Mouse (Mus musculus) stomach, postnatal 0 days (tissue): Measurements from ENCODE around the gene Atox1. TPM values are rescaled to one million over a fixed set of nuclear protein-coding genes. Genes with fewer than 3 reads are reported as not detected.

ENCODE experiments used
- ATAC-seq: fragments of 200-750 bp; cut with Nextera tagmentation; 2 replicates; pipeline ENCODE4 v1.8.0; 2017; ENCODE audit not compliant: low FRiP score, low TSS enrichment
- DNase-seq: peaks from one replicate; pipeline ENCODE4 v3.0.0-alpha.2; 2016; ENCODE audit warnings: low spot score
- H3K27ac ChIP-seq: fragments of 300-500 bp; sonication (generic); replicated peaks from 2 replicates; pipeline ENCODE4 v1.5.1; 2014; ENCODE audit warnings: mild to moderate bottlenecking, control low read depth
- H3K27me3 ChIP-seq: fragments of 300-500 bp; sonication (generic); 2 replicates; pipeline ENCODE4 v1.6.1; 2014; ENCODE audit warnings: low read length; ENCODE audit not compliant: control insufficient read depth, insufficient read depth
- H3K36me3 ChIP-seq: fragments of 300-500 bp; sonication (generic); 2 replicates; pipeline ENCODE4 v1.6.1; 2014; ENCODE audit warnings: low read length, mixed read lengths; ENCODE audit not compliant: control insufficient read depth, insufficient read depth
- H3K4me1 ChIP-seq: fragments of 300-500 bp; sonication (generic); replicated peaks from 2 replicates; pipeline ENCODE4 v1.6.1; 2014; ENCODE audit warnings: antibody characterized with exemption; ENCODE audit not compliant: control insufficient read depth, insufficient read depth
- H3K4me2 ChIP-seq: fragments of 300-500 bp; sonication (generic); replicated peaks from 2 replicates; pipeline ENCODE4 v1.6.1; 2014; ENCODE audit warnings: low read depth, mild to moderate bottlenecking, control low read depth, moderate library complexity
- H3K4me3 ChIP-seq: fragments of 300-500 bp; sonication (generic); 2 replicates; pipeline ENCODE4 v1.5.1; 2014; ENCODE audit warnings: low read depth, low read length, control low read depth
- H3K9ac ChIP-seq: fragments of 300-500 bp; sonication (generic); 2 replicates; pipeline ENCODE4 v1.6.1; 2014; ENCODE audit warnings: mild to moderate bottlenecking, low read length, control low read depth, mixed read lengths
- H3K9me3 ChIP-seq: fragments of 300-500 bp; sonication (generic); 2 replicates; pipeline ENCODE4 v1.6.1; 2016; ENCODE audit warnings: low read length; ENCODE audit not compliant: control insufficient read depth
- CTCF ChIP-seq: IDR thresholded peaks from 2 replicates; pipeline ENCODE4 v1.5.1; 2016; ENCODE audit warnings: antibody characterized with exemption, low read depth, mild to moderate bottlenecking, moderate library complexity
- EP300 ChIP-seq: optimal IDR thresholded peaks from 2 replicates; pipeline ENCODE3; 2016; ENCODE audit warnings: antibody characterized with exemption
- WGBS: fragments of 180-500 bp; shearing (Covaris S2); extraction: QIAGEN DNeasy Blood & Tissue Kit; methylation state at CpG from one replicate; pipeline ENCODE4 v1.1.7; 2014; 5-methylcytosine and 5-hydroxymethylcytosine counted together
- polyA plus RNA-seq: library from polyadenylated mRNA; unstranded; fragments of >200 nt; fragmentation: Nextera tagmentation; extraction: Ambion mirVana; gene quantifications from 2 replicates; pipeline ENCODE4 v1.2.1, GENCODE M21; 2015

The Atox1 gene
- polyA plus RNA-seq, 1 experiment from 2014 or later: 530 TPM

GRCm38 (mm10) chr11:55415036-55415704, 45.9 kb downstream of the Atox1 start:
- Histone ChIP-seq H3K4me1 (no peaks in the 10 kb centered on the region; the same call in 1 of the 2 replicates), H3K4me3 (peak overlapping the region; percentile 14; the same call in 1 of the 2 replicates), H3K27me3 (no peaks in the 10 kb centered on the region), H3K27ac (peak overlapping the region; percentile 74), H3K4me2 (peak overlapping the region; percentile 44), H3K9me3 (no peaks in the 10 kb centered on the region), H3K36me3 (no peaks in the 10 kb centered on the region; the same call in 1 of the 2 replicates), H3K9ac (no peak overlapping the region)
- 26% methylated on average over 9 of the region's 9 CpGs for WGBS
- TF ChIP-seq EP300: no peak
- TF ChIP-seq CTCF: no peak
- ATAC-seq (peak; percentile 54; the same call in 1 of the 2 replicates), DNase-seq (peak; percentile 43)

- peak; percentile 45 for DNase-seq
- 45% methylated on average over 5 of the region's 5 CpGs for WGBS
- no peak overlapping the region; the same call in 1 of the 2 replicates for H3K4me3 ChIP-seq
These were observed 46.7 kb downstream of the Atox1 start for GRCm38 (mm10) chr11:55414314-55414713.

GRCm38 (mm10) chr11:55413416-55413796, 47.6 kb downstream of the Atox1 start:
- TF ChIP-seq EP300 (no peak), CTCF (no peak)
- peaks cover 13% of the 10 kb centered on the region for H3K36me3 ChIP-seq
- peak overlapping the region; percentile 24; the same call in 1 of the 2 replicates for H3K27ac ChIP-seq
- no peaks in the 10 kb centered on the region; the same call in 1 of the 2 replicates for H3K4me1 ChIP-seq
- H3K4me2 ChIP-seq: no peak overlapping the region; the same call in 1 of the 2 replicates
- 85% methylated on average over 2 of the region's 2 CpGs for whole genome bisulfite sequencing
- no peak overlapping the region for H3K9ac ChIP-seq
- DNase-seq (no peak), ATAC-seq (no peak)
- no peaks in the 10 kb centered on the region for H3K27me3 ChIP-seq
- no peaks in the 10 kb centered on the region for H3K9me3 ChIP-seq
- H3K4me3 ChIP-seq: no peak overlapping the region

More at GRCm38 (mm10) chr11:55414314-55414713, 46.7 kb downstream of the Atox1 start:
- Histone ChIP-seq H3K27ac (peak overlapping the region; percentile 74; the same call in 1 of the 2 replicates), H3K9me3 (no peaks in the 10 kb centered on the region), H3K36me3 (peaks cover 5% of the 10 kb centered on the region), H3K4me1 (no peaks in the 10 kb centered on the region; the same call in 1 of the 2 replicates), H3K27me3 (no peaks in the 10 kb centered on the region), H3K4me2 (peak overlapping the region; percentile 44), H3K9ac (no peak overlapping the region)
- TF ChIP-seq EP300 (no peak), CTCF (no peak)
- ATAC-seq: peak; percentile 58

- Histone ChIP-seq H3K4me3 (no peak overlapping the region), H3K4me2 (no peak overlapping the region; the same call in 1 of the 2 replicates), H3K27ac (peak overlapping the region; percentile 24), H3K9ac (no peak overlapping the region), H3K36me3 (peaks cover 18% of the 10 kb centered on the region), H3K9me3 (no peaks in the 10 kb centered on the region), H3K27me3 (no peaks in the 10 kb centered on the region), H3K4me1 (no peaks in the 10 kb centered on the region; the same call in 1 of the 2 replicates)
- TF ChIP-seq EP300 (no peak), CTCF (no peak)
- DNase-seq (no peak), ATAC-seq (no peak)
- WGBS: 90% methylated on average over 10 of the region's 10 CpGs
These were observed 48.2 kb downstream of the Atox1 start for GRCm38 (mm10) chr11:55412680-55413415.

GRCm38 (mm10) chr11:55412034-55412433, 49.0 kb downstream of the Atox1 start:
- Histone ChIP-seq H3K27ac (no peak overlapping the region), H3K4me1 (no peaks in the 10 kb centered on the region; the same call in 1 of the 2 replicates), H3K4me2 (no peak overlapping the region)

GRCm38 (mm10) chr11:55410502-55410901, 50.5 kb downstream of the Atox1 start:
- H3K4me2 ChIP-seq: no peak overlapping the region
- no peak for ATAC-seq
- H3K9me3 ChIP-seq: no peaks in the 10 kb centered on the region
- no peak for DNase-seq
- 46% methylated on average over 3 of the region's 3 CpGs for WGBS
- H3K27ac ChIP-seq: peak overlapping the region; percentile 31; the same call in 1 of the 2 replicates
- TF ChIP-seq CTCF (no peak), EP300 (no peak)
- H3K36me3 ChIP-seq: peaks cover 35% of the 10 kb centered on the region
- no peaks in the 10 kb centered on the region for H3K27me3 ChIP-seq
- no peak overlapping the region for H3K4me3 ChIP-seq
- H3K9ac ChIP-seq: no peak overlapping the region
- H3K4me1 ChIP-seq: no peaks in the 10 kb centered on the region; the same call in 1 of the 2 replicates

More at GRCm38 (mm10) chr11:55412034-55412433, 49.0 kb downstream of the Atox1 start:
- no peak overlapping the region for H3K4me3 ChIP-seq
- TF ChIP-seq EP300 (no peak), CTCF (no peak)
- no peaks in the 10 kb centered on the region for H3K27me3 ChIP-seq
- no peaks in the 10 kb centered on the region for H3K9me3 ChIP-seq
- no peak overlapping the region for H3K9ac ChIP-seq
- 75% methylated on average over 7 of the region's 7 CpGs for WGBS
- H3K36me3 ChIP-seq: peaks cover 25% of the 10 kb centered on the region
- ATAC-seq (no peak), DNase-seq (no peak)
